Mouse (Mus musculus) lung, postnatal 10 days (tissue): ENCODE measurements around the gene Pnmt.
"Not testable (repeated sequence)": the region's sequence is repeated elsewhere in the genome, so short reads cannot be mapped to it uniquely, and the experiment has no call there.

Experiments used
- DNase-seq: peaks from one replicate; pipeline ENCODE4 v3.0.0; 2021

The Pnmt gene

DNA sequence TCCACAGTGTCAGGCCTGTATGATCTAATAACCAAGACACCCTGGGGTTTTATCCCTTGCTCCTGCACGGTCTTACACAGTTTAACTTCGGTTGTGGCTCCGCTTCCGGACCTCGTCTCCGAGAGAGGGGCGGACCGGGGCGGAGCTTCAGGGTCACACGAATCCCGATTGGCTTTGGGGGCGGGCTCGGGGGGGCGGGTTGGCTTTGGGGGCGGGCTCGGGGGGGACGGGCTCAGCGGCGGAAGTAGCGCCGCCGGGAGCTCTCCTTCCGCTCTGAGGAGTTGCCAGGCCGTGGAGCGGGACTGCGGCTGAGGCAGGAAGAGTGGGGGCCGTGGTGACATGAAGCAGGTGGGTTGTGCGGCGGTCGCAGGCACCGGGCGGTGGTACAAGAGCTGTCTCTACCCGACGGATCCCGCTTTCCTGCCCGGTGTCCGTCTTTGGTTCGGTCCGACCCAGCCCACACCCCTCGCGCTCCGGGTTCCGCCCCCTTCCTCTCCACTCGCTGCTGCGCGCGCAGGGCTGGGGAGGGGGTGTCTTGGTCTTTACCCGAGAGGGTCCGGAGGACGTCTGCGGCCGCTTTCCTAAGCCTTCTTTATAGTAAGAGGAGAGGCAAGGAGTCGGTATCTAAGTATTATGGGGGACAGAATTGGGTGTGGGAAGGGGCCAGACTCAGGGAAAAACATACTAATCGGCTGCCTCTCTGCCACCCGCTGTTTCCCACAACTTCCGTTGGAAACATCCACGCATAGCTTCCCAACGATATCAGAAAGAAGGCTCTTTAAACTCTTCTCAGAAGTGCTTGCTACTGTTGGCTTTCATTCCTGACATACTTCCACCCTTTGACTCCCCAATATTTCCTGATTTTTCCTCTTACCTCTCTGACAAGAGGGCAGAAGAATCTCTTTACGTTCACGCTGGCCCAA, 27.8 kb upstream of the Pnmt start, which contains the start of gene Stard3:
Gene Stard3 (plus strand): TSS at position 208 of the 923 bp plus-strand sequence.
- peak; percentile 97 for DNase-seq

- no peak for DNase-seq
Measured at GRCm38 (mm10) chr11:98360866-98361521, 25.3 kb upstream of the Pnmt start.

DNA sequence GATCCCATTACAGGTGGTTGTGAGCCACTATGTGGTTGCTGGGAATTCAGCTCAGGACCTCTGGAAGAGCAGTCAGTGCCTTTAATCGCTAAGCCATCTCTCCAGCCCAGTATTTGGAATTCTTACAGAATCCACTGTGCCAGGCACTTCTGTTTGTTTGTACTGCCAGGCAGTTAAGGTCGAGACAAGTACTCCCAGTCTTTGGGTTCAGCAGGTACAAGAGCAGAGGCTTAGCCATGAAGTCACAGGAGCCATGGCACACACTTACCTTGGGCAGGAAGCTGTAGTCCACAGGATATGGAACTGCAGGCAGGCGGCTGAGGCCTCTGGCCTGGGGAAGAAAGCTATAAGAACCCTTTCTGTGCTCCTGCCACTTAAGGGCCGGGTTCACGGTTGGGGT, 22.4 kb upstream of the Pnmt start:
- peak; percentile 32 for DNase-seq

- DNase-seq = no peak
Measured at GRCm38 (mm10) chr11:98364410-98364809, 21.8 kb upstream of the Pnmt start.

DNA sequence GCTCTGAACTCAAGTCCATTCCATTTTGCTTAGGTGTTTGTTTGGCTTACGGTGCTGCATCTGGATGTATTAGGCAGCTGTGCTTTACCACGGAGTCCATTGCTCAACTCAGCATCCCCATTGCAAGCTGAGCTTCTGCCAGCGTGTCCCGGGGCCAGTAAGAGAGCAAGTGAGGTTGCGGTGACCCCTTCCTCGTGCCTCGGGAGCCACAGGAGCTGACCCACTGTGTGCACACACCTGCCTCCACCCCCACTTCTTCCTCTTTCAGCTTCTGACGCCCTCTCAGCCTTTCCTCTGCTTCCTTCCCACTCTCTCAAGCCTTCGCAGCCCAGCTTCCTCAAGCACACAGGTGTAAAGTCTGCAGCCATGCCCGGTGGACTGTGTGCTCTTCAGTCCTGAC, 20.0 kb upstream of the Pnmt start:
- DNase-seq = no peak

DNA sequence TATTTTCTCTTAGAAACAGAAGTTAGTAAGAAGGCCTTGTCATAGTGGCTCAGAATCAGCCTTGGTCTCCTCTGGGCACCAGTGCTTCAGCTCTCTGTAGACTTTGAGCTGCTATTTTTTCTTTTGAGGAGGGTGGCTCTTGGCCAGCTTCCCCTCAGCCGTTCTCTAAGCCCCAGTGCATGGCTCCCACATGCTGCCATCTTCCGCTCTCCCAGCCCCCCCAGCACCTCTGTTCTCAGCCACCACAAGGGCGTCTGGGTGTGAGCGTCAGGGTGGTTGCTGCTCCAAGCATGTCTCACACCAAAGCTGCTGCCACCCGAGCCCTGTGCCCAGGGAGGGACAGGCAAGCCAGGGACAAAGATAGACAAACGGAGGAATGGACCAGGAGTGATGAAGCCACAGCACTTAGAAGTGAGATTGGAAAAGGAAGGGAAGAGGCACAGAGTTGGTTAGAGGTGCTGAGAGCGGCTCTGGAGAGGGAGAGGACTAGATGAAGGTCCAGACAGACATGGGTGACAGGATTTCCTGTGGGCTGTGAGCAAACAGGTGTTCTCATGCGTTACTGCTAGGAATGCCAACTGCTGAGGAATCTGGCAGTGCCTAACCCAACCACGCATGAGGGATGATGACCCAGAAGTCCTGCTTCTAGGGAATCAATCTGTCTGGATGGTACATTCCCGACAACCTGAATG, 18.9 kb upstream of the Pnmt start:
- no peak for DNase-seq

GRCm38 (mm10) chr11:98367863-98368186, 18.4 kb upstream of the Pnmt start:
- no peak for DNase-seq

- no peak for DNase-seq
Measured at GRCm38 (mm10) chr11:98369337-98369736, 16.9 kb upstream of the Pnmt start.

- no peak for DNase-seq
Measured at GRCm38 (mm10) chr11:98370588-98370987, 15.7 kb upstream of the Pnmt start.

DNA sequence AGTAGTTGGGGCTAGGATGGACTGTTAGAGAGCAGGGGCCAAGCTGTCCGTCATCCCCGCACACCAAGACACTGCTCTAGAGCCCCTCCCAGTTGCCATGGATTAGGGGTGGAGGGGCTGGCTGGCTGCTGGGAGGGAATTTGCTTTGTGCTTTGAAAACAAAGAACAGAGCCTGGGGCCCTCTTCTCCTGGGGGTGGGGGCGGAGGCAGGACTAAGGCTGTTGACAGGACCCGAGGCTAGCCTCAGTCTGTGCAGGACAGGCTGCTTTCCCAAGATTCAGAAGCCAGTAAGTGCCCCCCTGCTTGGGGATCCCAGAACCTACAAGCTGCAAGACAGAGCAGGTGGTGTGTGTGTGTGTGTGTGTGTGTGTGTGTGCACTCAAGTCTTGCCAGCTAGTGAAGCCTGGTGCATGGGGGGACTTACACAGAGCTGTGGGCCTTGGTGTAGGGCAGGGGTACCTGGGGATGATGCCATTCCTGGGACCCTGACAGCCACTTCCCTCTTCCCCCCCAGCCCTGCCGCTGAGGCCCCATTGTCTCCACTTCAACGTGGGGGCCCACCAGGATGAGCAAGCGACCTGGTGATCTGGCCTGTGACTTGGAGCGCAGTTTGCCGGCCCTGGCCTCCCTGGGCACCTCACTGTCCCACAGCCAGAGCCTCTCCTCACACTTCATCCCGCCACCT, 14.6 kb upstream of the Pnmt start:
- no peak for DNase-seq

DNA sequence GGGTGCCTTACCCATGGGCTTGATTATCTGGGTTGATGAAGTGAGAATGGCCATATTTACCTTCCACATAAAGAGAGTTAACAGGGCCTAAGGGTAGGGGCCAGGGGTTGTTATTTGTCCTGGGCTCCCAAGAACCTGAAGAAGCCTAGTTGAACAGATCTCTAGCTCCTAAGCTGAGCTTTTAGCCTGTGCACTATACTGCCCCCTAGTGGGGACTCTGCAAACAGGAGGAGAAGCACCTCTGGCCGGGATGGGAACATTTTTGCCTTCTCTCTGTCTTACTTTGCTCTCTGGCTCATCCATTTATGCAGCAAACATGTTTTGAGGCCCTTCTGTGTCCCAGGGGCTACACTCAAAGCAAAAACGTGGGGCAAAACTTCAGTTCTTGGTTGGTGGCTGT, 13.8 kb upstream of the Pnmt start:
- DNase-seq = peak; percentile 79

DNA sequence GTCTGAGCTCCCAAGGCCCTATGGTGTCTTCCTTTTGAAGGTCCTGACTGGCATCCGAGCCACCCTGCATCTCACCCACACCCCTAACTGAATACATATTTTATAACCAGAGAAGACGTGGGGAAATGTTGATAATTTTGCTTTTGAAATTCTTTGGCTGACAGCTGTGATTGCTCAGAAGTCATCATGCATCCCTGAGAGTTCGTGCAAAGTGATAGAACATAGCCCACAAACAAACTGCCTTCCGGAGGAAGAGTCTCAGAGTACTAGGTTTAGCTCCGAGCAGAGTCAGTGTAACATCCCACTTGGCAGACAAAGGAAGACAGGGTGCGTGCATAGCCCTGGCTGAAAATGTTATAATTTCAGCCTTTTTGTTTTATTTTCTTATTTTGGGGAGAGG, 13.0 kb upstream of the Pnmt start:
- DNase-seq = no peak

- no peak for DNase-seq
Measured at GRCm38 (mm10) chr11:98374266-98374665, 12.0 kb upstream of the Pnmt start.

GRCm38 (mm10) chr11:98376756-98377155, 9.5 kb upstream of the Pnmt start:
- no peak for DNase-seq

DNA sequence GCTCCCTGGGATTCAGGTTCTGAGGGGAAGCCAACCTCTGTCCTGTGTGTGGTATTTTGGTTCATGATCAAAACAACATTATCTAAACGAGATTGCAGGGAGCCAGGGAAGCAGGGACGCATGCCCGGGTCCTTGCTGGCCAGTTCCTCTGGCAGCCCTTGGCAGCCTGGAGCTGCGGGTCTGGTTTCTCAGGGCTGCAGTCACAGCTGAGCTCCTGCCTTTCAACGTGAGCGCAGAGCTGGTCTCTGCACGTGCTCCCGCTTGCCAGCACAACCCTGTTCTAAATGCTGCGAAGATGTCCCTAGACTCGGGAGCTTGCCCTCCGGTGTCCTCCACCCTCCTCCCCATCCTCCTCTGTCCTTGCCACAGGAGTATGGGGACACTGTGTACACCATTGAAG, 8.5 kb upstream of the Pnmt start:
- DNase-seq = no peak

DNA sequence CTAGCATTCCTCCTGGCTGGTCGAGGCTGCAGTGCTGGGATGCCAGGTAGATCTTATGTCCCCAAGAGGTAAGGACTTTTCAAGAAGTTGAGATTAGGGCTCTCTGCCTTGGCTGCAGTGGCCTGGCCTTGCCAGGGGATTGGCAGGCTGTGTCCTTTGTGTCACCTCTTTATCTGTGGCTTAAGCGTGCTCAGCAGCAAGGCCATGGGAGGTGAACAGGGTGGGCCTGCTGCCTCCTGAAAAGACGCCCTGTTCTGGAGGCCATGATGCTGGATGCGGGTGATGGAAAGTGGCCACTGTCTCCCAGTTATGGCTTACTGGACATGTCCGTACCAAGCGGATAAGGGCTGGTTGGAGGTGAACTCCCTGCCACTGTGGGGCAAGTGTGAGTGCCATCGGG, 6.9 kb upstream of the Pnmt start:
- no peak for DNase-seq

GRCm38 (mm10) chr11:98380106-98380505, 6.1 kb upstream of the Pnmt start:
- no peak for DNase-seq

- DNase-seq = no peak
Measured at GRCm38 (mm10) chr11:98381651-98382050, 4.6 kb upstream of the Pnmt start.

DNA sequence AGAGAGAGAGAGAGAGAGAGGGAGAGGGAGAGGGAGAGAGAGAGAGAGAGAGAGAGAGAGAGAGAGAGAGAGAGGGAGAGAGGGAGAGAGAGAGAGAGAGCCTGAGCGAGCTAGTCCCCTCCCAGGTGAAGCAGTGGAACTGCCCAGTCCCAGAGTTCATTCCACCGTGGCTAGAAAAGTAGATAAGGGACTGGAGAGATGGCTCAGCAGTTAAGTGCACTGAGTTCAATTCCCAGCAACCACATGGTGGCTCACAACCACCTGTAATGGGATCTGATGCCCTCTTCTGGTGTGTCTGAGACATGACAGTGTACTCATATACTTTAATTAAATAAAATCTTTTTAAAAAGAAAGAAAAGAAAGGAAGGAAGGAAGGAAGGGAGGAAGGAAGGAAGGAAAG, 3.8 kb upstream of the Pnmt start:
- DNase-seq = not testable (repeated sequence)

DNA sequence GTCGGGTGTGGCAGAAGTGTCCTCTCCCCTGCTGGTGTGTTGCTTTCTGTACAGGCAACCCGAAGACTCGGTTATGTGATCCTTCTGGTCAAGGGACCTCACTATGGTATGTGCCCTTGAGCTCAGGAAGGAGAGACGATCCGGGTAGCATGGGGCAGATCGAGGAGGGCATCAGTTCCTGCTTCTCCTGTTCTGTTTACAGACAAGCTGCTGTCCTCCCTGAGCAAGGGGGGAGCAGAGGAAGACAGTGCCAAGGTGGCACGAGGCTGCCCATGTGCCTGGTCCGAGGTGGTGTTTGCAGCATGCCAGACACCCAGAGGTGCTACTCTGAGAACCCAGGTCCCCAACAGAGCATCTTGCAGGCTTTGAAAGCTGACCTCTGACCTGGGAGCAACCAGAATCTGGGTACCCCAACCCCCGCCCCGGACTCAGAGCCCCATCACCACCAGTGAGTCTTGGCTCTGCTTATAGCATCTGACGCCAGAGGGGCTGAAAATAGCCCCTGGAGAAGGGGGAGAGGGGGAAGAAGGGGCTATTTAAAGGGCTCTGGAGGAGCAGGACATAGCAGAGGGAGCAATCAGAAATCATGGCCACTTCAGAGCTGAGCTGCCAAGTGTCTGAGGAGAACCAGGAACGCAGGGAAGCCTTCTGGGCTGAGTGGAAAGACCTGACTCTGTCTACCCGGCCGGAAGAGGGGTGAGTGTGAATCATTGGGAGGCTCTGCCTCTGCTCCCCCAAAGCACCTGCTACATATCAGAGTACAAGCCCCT, 2.8 kb upstream of the Pnmt start, which contains the start of gene Tcap:
Gene Tcap (plus strand): TSS at position 551 of the 770 bp plus-strand sequence.
- no peak for DNase-seq

GRCm38 (mm10) chr11:98384216-98384615, 2.0 kb upstream of the Pnmt start:
- DNase-seq = no peak
